Mouse (Mus musculus) hindbrain, embryonic 12.5 days (tissue): ENCODE data around the gene Atraid. TPM values are rescaled to one million over a fixed set of nuclear protein-coding genes. Genes with fewer than 3 reads are reported as not detected.

Experiments
- ATAC-seq: fragments of 200-750 bp; cut with Nextera tagmentation; 2 replicates; pipeline ENCODE4 v1.8.0; 2017; ENCODE audit warnings: moderate TSS enrichment; ENCODE audit not compliant: low FRiP score
- H3K27ac ChIP-seq: fragments of 300-500 bp; sonication (generic); 2 replicates; pipeline ENCODE4 v1.5.1; 2016; ENCODE audit warnings: mild to moderate bottlenecking
- H3K27me3 ChIP-seq: fragments of 300-500 bp; sonication (generic); 2 replicates; pipeline ENCODE4 v1.6.1; 2016; ENCODE audit warnings: mild to moderate bottlenecking
- H3K36me3 ChIP-seq: fragments of 300-500 bp; sonication (generic); 2 replicates; pipeline ENCODE4 v1.6.1; 2016; ENCODE audit warnings: mild to moderate bottlenecking
- H3K4me1 ChIP-seq: fragments of 300-500 bp; sonication (generic); 2 replicates; pipeline ENCODE4 v1.6.1; 2016
- H3K4me2 ChIP-seq: fragments of 300-500 bp; sonication (generic); replicated peaks from 2 replicates; pipeline ENCODE4 v1.6.1; 2016; ENCODE audit warnings: mild to moderate bottlenecking
- H3K4me3 ChIP-seq: fragments of 300-500 bp; sonication (generic); 2 replicates; pipeline ENCODE4 v1.5.1; 2016; ENCODE audit warnings: mild to moderate bottlenecking
- H3K9ac ChIP-seq: fragments of 300-500 bp; sonication (generic); 2 replicates; pipeline ENCODE4 v1.6.1; 2016; ENCODE audit warnings: mild to moderate bottlenecking, moderate library complexity
- H3K9me3 ChIP-seq: fragments of 300-500 bp; sonication (generic); replicated peaks from 2 replicates; pipeline ENCODE4 v1.6.1; 2016; ENCODE audit warnings: mild to moderate bottlenecking
- WGBS: fragments of 180-500 bp; shearing (Covaris S2); methylation state at CpG from one replicate; pipeline ENCODE4 v1.1.7; 2016; 5-methylcytosine and 5-hydroxymethylcytosine counted together
- polyA plus RNA-seq: library from polyadenylated mRNA; unstranded; fragments of >200 nt; fragmentation: Nextera tagmentation; extraction: Ambion mirVana; gene quantifications from 2 replicates; pipeline ENCODE4 v1.2.1, GENCODE M21; 2016

The Atraid gene
- polyA plus RNA-seq, 1 experiment from 2014 or later: 122 TPM

DNA sequence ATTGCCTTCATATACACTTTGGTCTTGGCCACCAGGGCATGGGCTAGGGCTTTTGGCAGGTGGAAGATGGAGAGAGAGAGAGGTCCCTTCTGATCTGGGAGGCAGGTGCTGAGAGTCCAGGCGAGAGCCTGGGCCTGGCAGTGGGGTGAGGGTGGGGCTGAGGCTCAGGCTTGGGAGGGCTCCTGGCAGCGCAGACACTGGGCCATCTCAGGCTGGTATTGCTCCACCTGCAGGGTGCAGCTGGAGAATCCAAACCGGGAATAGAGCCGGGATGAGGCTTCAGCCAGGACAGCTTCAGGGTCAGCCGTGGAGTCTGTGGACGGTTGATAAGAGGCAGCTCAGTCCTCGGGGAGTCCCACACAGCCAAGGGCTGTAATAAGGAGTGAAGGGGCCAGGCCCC is 38.5 kb downstream of the Atraid start:
- ATAC-seq: 0 out of 2 replicates have a peak, but pooled peaks have one; percentile 10
- H3K36me3 ChIP-seq: no peaks in the 10 kb centered on the region
- no peak overlapping the region for H3K4me2 ChIP-seq
- WGBS: 29% methylated on average over 7 of the region's 7 CpGs
- peaks cover 43% of the 10 kb centered on the region for H3K27me3 ChIP-seq
- no peaks in the 10 kb centered on the region for H3K9me3 ChIP-seq
- peaks cover 34% of the 10 kb centered on the region for H3K4me1 ChIP-seq
- H3K9ac ChIP-seq: 0 out of 2 replicates have a peak overlapping the region, but pooled peaks have one; percentile 4
- H3K27ac ChIP-seq: peak overlapping the region; percentile 3; the same call in 1 of the 2 replicates
- H3K4me3 ChIP-seq: no peak overlapping the region

GRCm38 (mm10) chr5:31087131-31087530 is 39.0 kb downstream of the Atraid start:
- no peak for ATAC-seq
- Histone ChIP-seq H3K27ac (peak overlapping the region; percentile 3; the same call in 1 of the 2 replicates), H3K27me3 (peaks cover 48% of the 10 kb centered on the region), H3K9ac (no peak overlapping the region), H3K4me3 (no peak overlapping the region), H3K36me3 (no peaks in the 10 kb centered on the region), H3K9me3 (no peaks in the 10 kb centered on the region), H3K4me2 (no peak overlapping the region), H3K4me1 (peaks cover 34% of the 10 kb centered on the region)
- 81% methylated on average over 2 of the region's 2 CpGs for WGBS

DNA sequence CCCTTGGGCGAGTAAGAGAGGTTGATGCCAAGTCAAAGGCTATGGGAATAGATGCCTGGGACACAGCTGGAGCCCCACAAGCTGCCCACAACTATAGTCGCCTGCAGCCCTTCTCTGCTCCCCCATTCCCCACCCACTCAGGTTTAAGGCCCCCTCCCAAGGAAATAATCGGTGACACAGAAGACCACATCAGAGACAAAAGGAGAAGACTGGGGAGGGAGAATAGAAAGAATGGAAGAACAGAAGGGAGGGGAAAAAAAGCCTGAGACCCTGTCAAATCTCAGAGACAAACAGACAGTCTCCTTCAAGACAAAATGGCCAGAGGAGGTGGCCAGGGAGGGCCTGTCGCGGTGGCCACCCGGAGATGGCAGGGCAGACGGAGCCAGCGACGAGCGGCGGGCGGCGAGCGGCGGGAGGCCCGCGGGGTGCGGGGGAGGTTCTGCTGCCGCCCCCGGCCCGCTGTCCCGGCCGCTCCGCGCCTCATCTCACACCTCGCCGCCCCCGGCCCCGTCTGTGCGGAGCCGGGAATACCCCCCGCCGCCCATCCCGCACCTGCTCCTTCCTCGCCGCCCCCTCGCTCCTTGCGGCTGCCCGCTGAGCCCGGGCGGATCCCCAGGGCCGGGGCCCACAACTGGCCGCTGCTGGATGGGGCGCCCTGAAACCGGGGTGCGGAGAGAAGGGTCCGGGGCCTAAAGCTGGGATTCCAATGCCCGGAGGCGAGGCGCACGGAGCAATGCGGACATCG is 44.3 kb downstream of the Atraid start:
- H3K4me2 ChIP-seq: peak overlapping the region; percentile 51
- peaks cover 98% of the 10 kb centered on the region for H3K27me3 ChIP-seq
- H3K9me3 ChIP-seq: no peaks in the 10 kb centered on the region
- peak overlapping the region; percentile 45 for H3K27ac ChIP-seq
- peak overlapping the region; percentile 70 for H3K9ac ChIP-seq
- peak overlapping the region; percentile 50 for H3K4me3 ChIP-seq
- WGBS: under 1% methylated on average over 48 of the region's 53 CpGs
- peaks cover 33% of the 10 kb centered on the region for H3K4me1 ChIP-seq
- no peak for ATAC-seq
- no peaks in the 10 kb centered on the region for H3K36me3 ChIP-seq

DNA sequence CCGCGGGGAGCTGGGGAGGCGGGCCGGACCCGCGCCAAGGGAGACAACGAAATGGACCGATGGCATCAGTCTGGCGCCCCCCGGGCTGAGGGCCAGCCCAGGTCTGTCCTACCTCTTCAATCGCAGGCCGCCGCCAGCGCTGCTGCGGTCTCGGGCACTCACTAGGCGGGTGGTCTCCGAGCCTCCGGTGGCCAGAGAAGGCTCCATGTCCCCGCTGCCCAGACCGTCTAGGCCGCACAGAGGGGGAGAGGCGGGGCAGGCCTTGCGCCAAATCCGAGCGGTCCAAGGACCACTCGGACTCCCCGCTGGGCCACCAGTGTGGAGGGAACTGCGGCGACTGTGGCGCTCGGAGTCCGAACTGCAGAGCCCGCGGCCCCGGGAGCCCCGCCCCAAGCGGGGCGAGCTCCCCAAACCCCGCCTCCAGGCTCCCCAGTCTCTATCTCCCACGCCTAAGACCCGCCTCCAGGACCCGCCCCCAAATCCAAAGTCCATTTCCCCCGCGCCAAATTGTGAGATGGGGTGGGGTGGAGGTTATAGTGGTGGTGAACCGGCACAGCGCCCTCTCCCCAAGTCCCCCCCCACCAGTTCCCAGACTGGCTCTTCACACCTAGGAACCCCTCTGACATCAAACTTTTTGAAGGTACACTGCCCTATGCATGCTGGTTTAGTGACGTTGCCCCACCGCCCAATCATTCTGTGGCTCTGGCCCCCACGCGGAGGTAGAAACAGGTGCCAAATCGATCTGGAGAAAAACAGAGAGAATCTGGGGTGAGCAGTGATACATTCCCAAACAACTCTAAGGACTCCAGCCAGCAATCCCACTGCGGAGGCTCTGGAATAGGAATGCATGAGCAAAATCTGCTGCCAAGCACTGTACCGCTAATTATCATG is 45.3 kb downstream of the Atraid start:
- Histone ChIP-seq H3K4me1 (peaks cover 33% of the 10 kb centered on the region), H3K9me3 (no peaks in the 10 kb centered on the region)

GRCm38 (mm10) chr5:31094100-31094798 is 46.1 kb downstream of the Atraid start:
- Histone ChIP-seq H3K27me3 (peaks cover 98% of the 10 kb centered on the region), H3K4me2 (peak overlapping the region; percentile 51), H3K9me3 (no peaks in the 10 kb centered on the region), H3K27ac (no peak overlapping the region), H3K36me3 (no peaks in the 10 kb centered on the region), H3K9ac (no peak overlapping the region), H3K4me1 (peaks cover 33% of the 10 kb centered on the region), H3K4me3 (peak overlapping the region; percentile 22)
- 2% methylated on average over 29 of the region's 29 CpGs for WGBS
- ATAC-seq: 0 out of 2 replicates have a peak, but pooled peaks have one; percentile 12

More for the DNA sequence above, 45.3 kb downstream of the Atraid start:
- peak overlapping the region; percentile 70 for H3K9ac ChIP-seq
- H3K27me3 ChIP-seq: peaks cover 99% of the 10 kb centered on the region
- peak overlapping the region; percentile 50 for H3K4me3 ChIP-seq
- peak overlapping the region; percentile 51 for H3K4me2 ChIP-seq
- WGBS: under 1% methylated on average over 44 of the region's 54 CpGs
- peak; percentile 29 for ATAC-seq
- H3K27ac ChIP-seq: peak overlapping the region; percentile 45
- no peaks in the 10 kb centered on the region for H3K36me3 ChIP-seq

DNA sequence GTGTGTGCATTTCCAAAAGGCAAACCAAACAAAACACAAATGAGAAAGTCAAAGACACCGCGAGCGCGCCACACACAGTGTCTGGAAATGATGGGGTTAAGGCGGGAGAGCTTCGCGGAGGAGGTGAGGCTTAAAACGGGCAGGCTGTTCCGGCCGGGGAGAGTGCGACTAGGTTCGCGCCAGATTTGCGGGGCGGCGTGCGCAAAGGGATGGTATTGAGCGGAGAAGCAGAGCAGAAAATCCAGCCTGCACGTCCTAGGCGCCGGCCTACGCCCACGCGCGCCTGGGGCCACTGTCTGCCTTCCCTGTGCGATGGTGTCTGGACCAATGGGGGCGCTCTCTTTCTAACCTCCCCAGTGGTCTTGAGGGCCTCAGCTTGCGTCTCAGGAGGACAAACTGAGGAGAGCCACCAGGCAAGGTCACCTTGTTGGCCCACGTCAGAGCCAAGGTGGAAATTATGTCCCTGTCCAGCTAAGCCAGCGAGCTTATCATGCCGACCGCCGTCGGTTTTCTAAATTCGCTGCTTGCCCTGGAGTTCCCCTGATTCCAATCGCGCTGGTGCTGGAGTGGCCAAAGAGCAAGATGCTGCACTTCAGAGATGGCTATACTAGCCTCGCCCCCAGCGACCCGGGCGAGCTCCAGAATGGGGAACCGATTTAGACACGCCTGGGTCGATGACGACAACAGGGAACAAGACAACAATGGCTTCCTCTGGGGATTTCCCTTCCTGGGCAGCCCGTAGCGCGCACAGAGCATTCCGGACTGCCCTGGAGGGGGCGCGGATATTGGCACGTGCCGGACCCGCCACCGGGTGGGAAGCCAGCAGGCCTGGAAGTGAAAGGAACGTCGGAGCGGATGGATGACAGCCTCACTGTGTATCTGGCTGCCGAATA is 46.9 kb downstream of the Atraid start:
- Histone ChIP-seq H3K36me3 (no peaks in the 10 kb centered on the region), H3K27me3 (peaks cover 95% of the 10 kb centered on the region), H3K9ac (no peak overlapping the region), H3K4me3 (peak overlapping the region; percentile 22), H3K9me3 (no peaks in the 10 kb centered on the region), H3K27ac (no peak overlapping the region), H3K4me1 (peaks cover 33% of the 10 kb centered on the region), H3K4me2 (peak overlapping the region; percentile 51)
- 0 out of 2 replicates have a peak, but pooled peaks have one; percentile 11 for ATAC-seq
- WGBS: under 1% methylated on average over 59 of the region's 59 CpGs

GRCm38 (mm10) chr5:31095711-31096480 is 47.8 kb downstream of the Atraid start:
- Histone ChIP-seq H3K9me3 (no peaks in the 10 kb centered on the region), H3K9ac (no peak overlapping the region), H3K4me2 (peak overlapping the region; percentile 51), H3K27me3 (peaks cover 86% of the 10 kb centered on the region), H3K4me1 (peaks cover 33% of the 10 kb centered on the region), H3K36me3 (no peaks in the 10 kb centered on the region), H3K27ac (no peak overlapping the region), H3K4me3 (peak overlapping the region; percentile 22; the same call in 1 of the 2 replicates)
- 24% methylated on average over 11 of the region's 11 CpGs for WGBS
- no peak for ATAC-seq

Other genes starting within 250 kb of the Atraid start
- 73.1 and 81.0 TPM in 2 replicates for gene Mapre3, start 233.7 kb upstream of the Atraid start, polyA plus RNA-seq
- gene Tmem214, start 180.3 kb upstream of the Atraid start, polyA plus RNA-seq: 66.8 and 68.5 TPM in 2 replicates
- gene Agbl5, start 159.6 kb upstream of the Atraid start, polyA plus RNA-seq: 32.4 and 36.9 TPM in 2 replicates
- 256 and 303 TPM in 2 replicates for gene Ost4, start 140.5 kb upstream of the Atraid start, polyA plus RNA-seq
- gene Emilin1, start 134.9 kb upstream of the Atraid start, polyA plus RNA-seq: 121 and 122 TPM in 2 replicates
- gene Khk, start 126.9 kb upstream of the Atraid start, polyA plus RNA-seq: 5.6 and 7.1 TPM in 2 replicates
- gene Cgref1, start 102.7 kb upstream of the Atraid start, polyA plus RNA-seq: 12.4 and 14.2 TPM in 2 replicates
- gene Preb, start 88.0 kb upstream of the Atraid start, polyA plus RNA-seq: 120 and 127 TPM in 2 replicates
- not detected in 2 replicates for gene Tcf23, start 79.7 kb upstream of the Atraid start, polyA plus RNA-seq
- 13.8 and 14.0 TPM in 2 replicates for gene Slc5a6, start 612 bp downstream of the Atraid start, polyA plus RNA-seq
- 32.2 and 32.4 TPM in 2 replicates for gene Cad, start 6.5 kb downstream of the Atraid start, polyA plus RNA-seq
- gene Dnajc5g, start 58.0 kb downstream of the Atraid start, polyA plus RNA-seq: not detected in 2 replicates
- 15.7 and 16.2 TPM in 2 replicates for gene Slc30a3, start 59.9 kb downstream of the Atraid start, polyA plus RNA-seq
- 0.40 and 0.86 TPM in 2 replicates for gene Trim54, start 68.4 kb downstream of the Atraid start, polyA plus RNA-seq
- not detected in 2 replicates for gene Ucn, start 90.5 kb downstream of the Atraid start, polyA plus RNA-seq
- gene Mpv17, start 105.9 kb downstream of the Atraid start, polyA plus RNA-seq: 50.1 and 54.4 TPM in 2 replicates
- 1.8 and 2.3 TPM in 2 replicates for gene Gm29609, start 131.6 kb downstream of the Atraid start, polyA plus RNA-seq
- gene Gtf3c2, start 131.8 kb downstream of the Atraid start, polyA plus RNA-seq: 86.0 and 89.2 TPM in 2 replicates
- 140 and 145 TPM in 2 replicates for gene Snx17, start 144.9 kb downstream of the Atraid start, polyA plus RNA-seq
- 63.0 and 64.4 TPM in 2 replicates for gene Eif2b4, start 145.1 kb downstream of the Atraid start, polyA plus RNA-seq
- 22.9 and 24.8 TPM in 2 replicates for gene Zfp513, start 154.0 kb downstream of the Atraid start, polyA plus RNA-seq
- 149 TPM in 2 replicates for gene Ppm1g, start 172.4 kb downstream of the Atraid start, polyA plus RNA-seq
- gene Nrbp1, start 192.6 kb downstream of the Atraid start, polyA plus RNA-seq: 148 and 151 TPM in 2 replicates
- gene Gm9970, start 192.9 kb downstream of the Atraid start, polyA plus RNA-seq: 0.57 and 0.94 TPM in 2 replicates
- gene Krtcap3, start 203.4 kb downstream of the Atraid start, polyA plus RNA-seq: 6.3 and 9.6 TPM in 2 replicates
- gene Ift172, start 242.8 kb downstream of the Atraid start, polyA plus RNA-seq: 44.4 and 57.8 TPM in 2 replicates
- gene Fndc4, start 247.8 kb downstream of the Atraid start, polyA plus RNA-seq: 66.9 and 68.2 TPM in 2 replicates
- 0.38 TPM in 1 of 2 replicates, not detected in the other for gene Gckr, start 249.1 kb downstream of the Atraid start, polyA plus RNA-seq